Mouse (Mus musculus): ENCODE results near the gene Ptger1. TPM values are rescaled to one million over a fixed set of nuclear protein-coding genes. Genes with fewer than 3 reads are reported as not detected.
A peak's percentile ranks its signal among the peaks of the same experiment; 100 is the strongest.

Ptger1 gene
- total RNA-seq, 2 experiments from 2014 or later, result 0.08 to 0.39 TPM

DNA sequence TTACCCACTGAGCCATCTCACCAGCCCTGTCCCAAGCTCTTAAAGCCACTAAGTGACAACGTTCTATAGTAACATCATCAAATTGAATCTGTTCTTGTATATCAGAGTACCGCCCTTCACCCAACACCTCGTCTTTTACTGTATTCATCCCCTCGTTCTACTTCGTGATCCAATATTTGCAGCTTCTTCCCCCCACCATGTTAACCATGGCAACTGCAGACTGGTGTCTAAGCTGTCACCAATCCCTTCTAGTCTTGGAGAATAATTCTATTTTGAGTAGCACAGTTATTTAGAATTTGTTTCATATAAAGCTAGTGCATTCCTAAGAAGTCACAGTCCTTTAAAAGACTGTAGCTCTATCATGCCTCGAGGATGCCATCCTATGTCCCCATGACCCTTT, 22.8 kb downstream of the Ptger1 start:
- no peak overlapping the region for H3K27ac ChIP-seq
- H3K4me3 ChIP-seq, result no peak overlapping the region
- DNase-seq, result no peak
- intact Hi-C loops (cut with DNase I), result no loop called here
- no peak for TF ChIP-seq CTCF (IDR thresholded peaks at IDR 0.05)

DNA sequence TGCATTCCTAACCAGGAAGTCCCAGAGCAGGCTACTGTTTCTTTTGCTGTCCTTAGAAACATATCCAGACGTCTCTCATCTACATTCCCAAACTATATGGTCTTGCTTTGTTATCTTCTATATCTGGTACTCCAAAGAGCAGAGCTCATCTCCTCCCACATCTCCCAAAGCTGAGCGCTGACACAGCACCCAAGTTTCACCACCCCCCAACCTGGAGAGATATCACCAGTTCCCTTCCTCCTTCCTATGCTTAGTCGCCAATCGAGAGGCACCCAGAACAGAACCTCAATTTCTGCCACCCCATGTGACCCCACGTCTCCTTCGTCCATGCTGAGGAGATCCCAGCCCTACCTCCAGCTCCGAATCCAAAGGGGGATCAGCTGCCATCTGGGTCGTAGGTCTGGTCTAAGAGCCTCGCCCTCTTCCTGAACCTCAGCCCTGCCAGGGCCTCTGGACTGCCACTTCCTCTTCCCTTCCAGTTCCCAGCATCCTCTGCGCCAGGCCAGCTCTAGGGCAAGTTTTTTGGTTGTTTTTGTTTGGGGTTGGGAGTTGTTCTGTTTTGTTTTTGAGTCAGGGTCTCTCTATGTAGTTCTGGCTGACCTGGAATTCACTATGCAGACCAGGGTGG, 27.2 kb downstream of the Ptger1 start:
- TF ChIP-seq CTCF (IDR thresholded peaks at IDR 0.05), result no peak
- Histone ChIP-seq H3K4me3 (peak overlapping the region; percentile 39), H3K27ac (peak overlapping the region; percentile 48)
- DNase-seq, result peak; percentile 31
- intact Hi-C loops (cut with DNase I), result no loop called here

DNA sequence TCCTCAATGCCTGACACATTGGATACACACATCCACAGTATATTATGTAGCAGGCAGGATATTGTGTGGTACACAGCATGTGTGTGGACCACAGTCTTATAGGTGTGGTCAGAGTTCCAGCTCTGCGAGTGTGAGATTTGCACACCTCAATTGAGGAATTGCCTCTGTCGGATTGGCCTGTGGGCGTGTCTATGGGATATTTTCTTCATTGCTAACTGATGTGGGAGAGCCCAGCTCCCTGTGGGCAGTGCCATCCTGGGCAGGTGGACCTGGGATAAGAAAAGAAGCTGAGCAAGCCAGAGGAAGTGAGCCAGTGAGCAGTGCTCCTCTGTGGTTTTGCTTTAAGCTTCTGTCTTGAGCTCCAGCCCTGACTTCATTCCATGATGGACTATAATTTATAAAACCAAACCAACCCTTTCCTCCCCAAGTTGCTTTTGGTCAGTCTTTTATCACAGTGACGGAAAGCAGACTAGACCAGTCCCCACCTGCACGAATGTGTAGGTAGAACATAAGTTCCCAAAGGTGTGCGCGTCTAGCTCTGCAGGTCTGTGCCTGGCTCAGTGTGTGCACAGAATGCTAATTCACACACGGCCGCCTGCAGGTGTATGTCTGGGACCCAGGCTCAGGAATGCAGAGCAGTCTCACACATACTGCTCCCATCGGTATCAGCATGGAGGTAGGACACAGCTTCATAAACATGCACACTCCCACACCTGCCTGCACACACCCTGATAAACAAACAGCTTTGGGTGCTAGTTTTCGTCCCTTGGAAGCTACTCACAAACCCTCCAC, 28.1 kb downstream of the Ptger1 start:
- intact Hi-C loops (cut with DNase I), result loop anchor here (5.0 kb wide), 2 partner anchors 32 to 48 kb away; partner anchors contain the start of gene Adgre5
- no peak for TF ChIP-seq CTCF (IDR thresholded peaks at IDR 0.05)

DNA sequence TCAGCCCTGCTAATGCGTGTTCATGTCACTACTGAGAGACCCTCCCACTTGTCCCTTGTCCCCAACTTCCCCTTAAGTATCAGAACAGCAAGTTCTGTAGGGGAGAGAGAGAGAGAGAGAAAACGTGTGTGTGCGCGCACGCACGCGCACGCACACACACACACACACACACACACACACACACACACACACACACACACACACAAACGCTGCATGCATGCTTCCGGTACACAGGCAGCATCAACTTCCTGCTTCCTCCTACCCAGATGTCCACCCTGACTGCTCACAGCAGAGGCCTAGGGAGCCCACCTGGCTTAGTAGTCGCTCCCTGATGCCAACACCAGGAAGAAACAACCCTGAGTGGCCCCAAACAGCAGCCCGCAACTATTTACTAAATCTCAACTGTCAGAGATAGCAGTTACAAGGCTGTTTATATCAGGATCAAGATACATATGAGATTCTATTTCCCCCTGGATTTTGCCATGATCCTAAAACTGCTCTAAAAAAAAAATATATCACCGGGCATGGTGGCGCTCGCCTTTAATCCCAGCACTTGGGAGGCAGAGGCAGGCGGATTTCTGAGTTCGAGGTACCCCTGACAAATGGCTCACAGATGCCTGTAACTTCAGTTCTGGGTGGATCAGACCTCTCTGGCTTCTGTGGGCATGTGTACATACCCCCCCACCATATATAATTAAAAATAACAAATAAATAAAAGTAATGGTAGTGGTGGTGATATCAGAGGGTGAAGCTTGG, 29.1 kb downstream of the Ptger1 start:
- DNase-seq, result peak; percentile 23
- H3K27ac ChIP-seq, result peak overlapping the region; percentile 96
- no peak overlapping the region for H3K4me3 ChIP-seq
- intact Hi-C loops (cut with DNase I), result loop anchor here (5.0 kb wide), 2 partner anchors 33 to 47 kb away; partner anchors contain the start of gene Adgre5
- no peak for TF ChIP-seq CTCF (IDR thresholded peaks at IDR 0.05)

More for the DNA sequence above, 28.1 kb downstream of the Ptger1 start:
- H3K4me3 ChIP-seq, result no peak overlapping the region
- peak overlapping the region; percentile 48 for H3K27ac ChIP-seq
- DNase-seq, result peak; percentile 16

DNA sequence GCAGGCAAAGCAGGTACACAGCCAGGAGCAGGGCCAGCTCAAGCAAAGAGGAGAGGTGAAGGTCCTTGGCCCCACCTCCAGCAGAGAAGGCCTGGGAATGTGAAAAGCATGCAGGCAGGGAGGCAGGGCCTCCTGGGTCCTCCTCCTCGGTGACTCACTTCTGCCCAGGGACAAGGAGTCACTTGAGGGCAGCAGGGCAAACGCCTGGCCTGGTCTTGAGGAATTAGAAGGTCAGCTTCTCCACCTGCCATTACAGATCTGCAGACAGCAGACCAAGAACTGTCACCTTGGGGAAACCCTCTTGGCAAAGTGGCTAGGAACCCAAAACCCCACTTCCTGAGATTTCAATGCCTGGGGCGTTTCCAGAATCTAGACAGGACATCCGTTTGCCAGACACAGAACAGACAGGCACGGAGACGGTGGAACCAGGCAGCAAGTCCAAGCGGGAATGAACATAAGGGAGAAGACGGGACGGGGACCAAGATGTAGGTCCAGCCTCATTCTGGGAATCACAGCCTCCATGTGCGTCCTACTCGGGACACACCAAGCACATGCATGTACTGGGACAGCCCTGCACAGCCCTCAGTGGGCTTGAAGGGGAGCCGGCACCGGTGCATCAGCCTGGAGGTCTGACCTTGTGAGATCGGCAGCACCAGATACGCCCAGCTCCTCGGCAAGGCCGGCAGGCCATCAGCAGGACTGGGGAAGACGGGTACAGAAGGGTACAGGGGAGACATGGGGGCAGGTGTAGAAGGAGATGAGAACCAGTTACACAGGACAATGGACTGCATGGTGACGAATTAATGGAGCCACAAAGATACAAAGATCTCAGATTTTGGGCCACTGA, 31.1 kb downstream of the Ptger1 start:
- peak overlapping the region; percentile 96 for H3K27ac ChIP-seq
- peak overlapping the region; percentile 96 for H3K4me3 ChIP-seq
- DNase-seq, result peak; percentile 73
- TF ChIP-seq CTCF (IDR thresholded peaks at IDR 0.05), result no peak
- intact Hi-C loops (cut with DNase I), result loop anchor here (5.0 kb wide), 2 partner anchors 35 to 45 kb away; partner anchors contain the start of gene Adgre5

DNA sequence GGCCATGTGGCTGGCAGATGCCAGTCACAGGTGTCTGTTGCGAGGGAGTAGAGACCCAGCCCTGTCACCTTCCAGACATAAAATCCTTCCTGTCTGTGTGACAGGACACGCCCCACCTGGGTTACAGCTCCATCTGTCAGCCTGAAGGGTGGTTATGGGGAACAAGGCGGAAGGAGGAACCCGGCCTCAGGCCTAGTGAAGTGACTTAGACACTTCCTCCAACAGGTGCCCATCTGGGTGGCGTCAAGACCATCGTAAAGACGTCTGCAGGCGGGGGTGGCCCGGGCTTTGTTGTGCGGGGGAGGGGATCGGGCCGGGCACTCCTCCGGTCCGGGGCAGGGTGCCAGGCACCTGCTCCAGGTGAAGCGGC, 31.8 kb downstream of the Ptger1 start:
- DNase-seq, result peak; percentile 51
- intact Hi-C loops (cut with DNase I), result loop anchor here (5.0 kb wide), 2 partner anchors 36 to 44 kb away; partner anchors contain the start of gene Adgre5
- peak overlapping the region; percentile 96 for H3K27ac ChIP-seq
- H3K4me3 ChIP-seq, result peak overlapping the region; percentile 96
- no peak for TF ChIP-seq CTCF (IDR thresholded peaks at IDR 0.05)

DNA sequence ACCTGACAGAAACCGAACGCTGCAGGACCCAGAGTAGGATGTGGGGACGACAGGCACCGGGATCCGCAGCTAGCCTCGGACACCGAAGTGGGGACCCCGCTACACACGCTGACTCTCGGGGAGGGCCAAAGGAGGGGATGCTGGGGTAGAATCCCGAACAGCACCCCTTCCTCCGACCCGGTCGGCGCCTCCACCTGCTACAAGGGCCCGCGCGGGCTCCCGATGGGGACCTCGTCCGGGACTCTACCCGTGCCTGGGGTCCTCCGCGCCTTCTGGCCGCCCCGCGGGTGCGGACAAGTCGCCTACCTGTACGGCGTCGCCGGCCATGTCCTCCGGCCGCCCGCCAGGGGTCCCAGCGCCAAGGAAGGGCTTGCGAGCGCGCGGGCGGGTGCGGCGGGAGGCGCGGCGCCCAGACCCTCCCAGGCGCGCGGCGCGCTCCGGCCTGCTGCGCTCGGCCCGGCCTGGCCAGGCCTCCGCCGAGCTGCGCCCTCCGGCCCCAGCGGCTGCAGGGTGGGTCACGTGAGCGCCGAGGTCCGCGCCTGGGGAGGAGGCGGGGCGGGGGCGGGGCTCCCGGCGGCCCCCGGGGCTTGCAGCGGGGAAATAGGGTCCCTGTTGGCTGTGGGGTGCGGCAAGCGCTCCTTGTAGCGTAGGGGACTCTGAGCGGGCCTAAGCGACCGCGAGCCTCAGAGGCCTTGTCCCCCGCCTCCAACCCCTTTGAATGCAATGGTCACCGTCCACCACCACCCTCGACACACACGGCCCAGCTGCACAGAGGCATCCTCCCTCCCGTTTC, 32.4 kb downstream of the Ptger1 start, which contains the start of gene Pkn1:
Pkn1 (minus strand) TSS at position 519 of the 793 bp plus-strand sequence.
- H3K4me3 ChIP-seq, result peak within 1 kb of the TSS; percentile 96
- no peak for TF ChIP-seq CTCF (IDR thresholded peaks at IDR 0.05)
- intact Hi-C loops (cut with DNase I), result loop anchor here (1.0 to 5.0 kb wide), 3 partner anchors 16 to 43 kb away; partner anchors contain the start of genes Adgre5 and Ddx39
- DNase-seq, result peak; percentile 92
- peak within 1 kb of the TSS; percentile 96 for H3K27ac ChIP-seq

DNA sequence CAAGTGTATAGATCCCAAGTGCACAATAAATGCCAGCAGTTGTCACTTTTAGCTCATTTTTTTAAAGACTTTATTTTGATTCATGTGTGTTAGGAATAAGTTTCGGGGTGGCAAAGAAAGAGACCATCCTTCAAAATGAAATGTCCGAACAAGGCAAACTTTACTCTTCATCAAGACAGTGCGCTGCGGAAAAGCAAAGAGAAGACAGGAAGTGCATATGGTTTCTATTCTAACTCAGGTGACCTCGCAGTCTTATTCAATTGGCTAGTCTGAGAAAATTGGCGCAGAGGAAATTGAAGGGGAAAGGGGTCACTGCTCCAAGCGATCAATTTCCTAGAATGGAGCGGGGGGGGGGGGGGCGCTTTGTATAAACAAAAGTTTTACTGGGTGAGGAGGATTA, 33.1 kb downstream of the Ptger1 start:
- DNase-seq, result peak; percentile 8
- no peak for TF ChIP-seq CTCF (IDR thresholded peaks at IDR 0.05)
- Histone ChIP-seq H3K27ac (peak overlapping the region; percentile 96), H3K4me3 (peak overlapping the region; percentile 96)
- intact Hi-C loops (cut with DNase I), result loop anchor here (1.0 to 5.0 kb wide), 3 partner anchors 16 to 43 kb away; partner anchors contain the start of genes Adgre5 and Ddx39

DNA sequence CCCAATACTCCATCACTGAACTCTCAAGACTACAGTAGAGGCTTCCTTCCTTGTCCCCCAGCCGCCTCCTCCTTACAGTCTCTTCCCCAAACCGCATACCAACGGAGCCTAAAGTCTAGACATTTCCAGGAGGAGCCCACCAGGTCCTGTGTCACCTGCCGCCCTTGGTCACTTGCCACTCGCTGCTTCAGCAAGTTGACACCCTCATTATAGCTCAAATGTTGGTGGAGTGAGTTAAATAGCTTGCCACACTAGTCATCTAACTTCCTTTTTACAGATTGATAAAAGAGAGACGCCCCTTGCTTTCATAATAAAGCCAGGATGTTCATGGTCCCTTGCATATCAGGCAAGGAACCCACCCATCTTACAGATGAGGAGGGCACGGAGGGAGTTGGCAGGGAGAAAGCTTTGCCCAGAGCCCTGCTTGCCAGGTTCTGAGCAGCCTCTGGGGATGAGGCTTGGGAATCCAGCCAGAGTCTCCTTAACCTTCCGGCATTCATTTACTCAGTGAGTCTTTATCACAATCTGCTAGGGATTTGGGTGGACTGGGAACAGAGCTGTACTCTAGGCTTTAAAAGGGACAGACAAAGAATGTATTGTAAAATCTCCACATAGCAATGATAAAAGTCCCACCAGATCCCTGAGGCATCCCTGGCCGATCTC, 34.1 kb downstream of the Ptger1 start:
- DNase-seq, result peak; percentile 15
- intact Hi-C loops (cut with DNase I), result no loop called here
- TF ChIP-seq CTCF (IDR thresholded peaks at IDR 0.05), result no peak
- Histone ChIP-seq H3K27ac (no peak overlapping the region), H3K4me3 (no peak overlapping the region)

DNA sequence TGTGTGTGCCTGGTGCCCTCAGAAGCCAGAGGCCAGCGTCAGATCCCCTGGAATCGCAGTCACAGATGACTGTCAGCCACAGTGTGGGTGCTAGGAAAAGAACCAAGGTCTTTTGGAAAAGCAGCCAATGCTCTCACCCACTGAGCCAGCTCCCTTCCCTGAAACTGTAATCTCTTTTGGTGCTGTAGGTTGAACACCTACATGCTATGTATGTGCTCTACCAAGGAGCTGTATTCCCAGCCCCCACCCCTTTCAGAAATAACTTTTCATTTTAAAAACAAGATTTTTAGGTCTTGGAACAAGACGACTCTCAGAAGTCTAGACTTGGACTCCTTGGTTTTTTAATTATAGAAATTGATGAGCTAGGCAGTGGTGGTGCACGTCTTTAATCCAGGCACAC, 36.9 kb downstream of the Ptger1 start:
- no peak for DNase-seq
- H3K27ac ChIP-seq, result no peak overlapping the region
- intact Hi-C loops (cut with DNase I), result no loop called here
- no peak overlapping the region for H3K4me3 ChIP-seq
- no peak for TF ChIP-seq CTCF (IDR thresholded peaks at IDR 0.05)
